Comparison of ENCODE assay signal across 10 mouse cellular contexts in the genomic region with DNA sequence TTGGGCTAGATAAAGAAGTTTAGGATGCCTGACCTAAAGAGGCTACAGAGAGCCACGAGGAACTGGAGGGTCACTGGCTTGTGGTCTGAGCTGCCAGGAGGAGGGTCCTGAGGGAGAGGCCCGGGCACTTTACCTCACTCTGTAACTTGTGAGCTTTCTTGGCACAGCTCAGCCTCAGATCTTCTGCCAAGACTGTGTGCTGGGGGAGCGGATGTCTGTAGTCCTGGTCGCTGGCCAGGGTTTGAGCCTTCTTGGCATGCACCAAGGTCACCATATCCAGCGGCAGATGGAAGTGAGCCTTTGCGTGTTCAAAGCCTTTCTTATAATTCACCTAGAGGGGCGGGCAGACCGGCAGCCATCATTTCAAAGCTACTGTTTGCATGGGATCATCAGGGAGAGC. TPM values are rescaled to one million over a fixed set of nuclear protein-coding genes. Genes with fewer than 3 reads are reported as not detected.
DNase-seq lines count a peak whose midpoint lies in the region; ATAC-seq lines count a peak whose summit lies in the region.
"Had no signal": no experiment of that assay in that cellular context is flagged by ENCODE, and none has a peak within 500 bp of the region (broad histone marks: within the 10 kb centered on the region; RNA-seq: fewer than 3 reads in every experiment).

No protein-coding gene starts in this region.

- peak; percentile 23 for DNase-seq in kidney, adult 11 months
- DNase-seq in adrenal gland, postnatal 10 days: peak; percentile 91
- DNase-seq in gastrocnemius, adult 8-10 months (ENCODE audit: low spot score in 2 of 2): peak; percentile 70 to 79
- peak; percentile 64 for DNase-seq in lung, postnatal 10 days
- DNase-seq in urinary bladder, postnatal 10 days (ENCODE audit: low spot score): no peak
- no peak for DNase-seq in liver
- DNase-seq in layer of hippocampus, adult 11-12 months (ENCODE audit: low spot score): no peak

- no peaks in the 10 kb centered on the region for H3K9me3 ChIP-seq in kidney, embryonic 14.5 days (ENCODE audit: control insufficient read depth, low read length)

- H3K4me3 ChIP-seq in kidney, embryonic 14.5 days (ENCODE audit: low read length): no peak overlapping the region

- 87% methylated on average over 8 of the region's 8 CpGs for WGBS in kidney, embryonic 14.5 days

- no peak for ATAC-seq in kidney, embryonic 14.5 days (ENCODE audit: low FRiP score, low TSS enrichment)

- no peak overlapping the region for H3K27ac ChIP-seq in kidney, embryonic 14.5 days (ENCODE audit: low read depth, low read length)
- H3K27ac ChIP-seq: kidney, postnatal 0 days had no signal

- peaks cover 3% of the 10 kb centered on the region; the same call in 1 of the 2 replicates for H3K4me1 ChIP-seq in kidney, embryonic 14.5 days (ENCODE audit: control insufficient read depth, insufficient read depth, low read length)

- no peak overlapping the region for H3K9ac ChIP-seq in kidney, embryonic 14.5 days (ENCODE audit: low read depth, low read length)

- no peaks in the 10 kb centered on the region for H3K27me3 ChIP-seq in kidney, embryonic 14.5 days (ENCODE audit: control insufficient read depth, insufficient read depth, low read length)

- H3K4me2 ChIP-seq in kidney, embryonic 14.5 days (replicated peaks; ENCODE audit: low read depth, low read length): no peak overlapping the region

- H3K36me3 ChIP-seq in kidney, embryonic 14.5 days (ENCODE audit: control insufficient read depth, insufficient read depth, low read length): no peaks in the 10 kb centered on the region

RNA-seq across cellular contexts. Expression of a gene that starts 47.8 kb away (rescaled TPM):
- 0.19 TPM in 1 of 2 replicates, not detected in the other for polyA plus RNA-seq in kidney, embryonic 14.5 days (2014; fragmentation: Nextera tagmentation; extraction: Ambion mirVana)
- total RNA-seq in adrenal gland, postnatal 10 days (2021): 10 to 100 TPM; 10.2 to 44.0 TPM
- 100 to 1,000 TPM; 779 to 919 (median 871) TPM for total RNA-seq in gastrocnemius, adult 8-10 months (2022)

RNA-seq across cellular contexts. Expression of a gene that starts 54.9 kb away (rescaled TPM):
- polyA plus RNA-seq in kidney, embryonic 14.5 days (2014; fragmentation: Nextera tagmentation; extraction: Ambion mirVana): 24.3 and 28.3 TPM in 2 replicates
- total RNA-seq in adrenal gland, postnatal 10 days (2021): 10 to 100 TPM; 16.7 to 21.5 TPM
- total RNA-seq in gastrocnemius, adult 8-10 months (2022): 1 to 10 TPM; 3.1 to 5.9 (median 4.7) TPM

RNA-seq across cellular contexts. Expression of a gene that starts 55.1 kb away (rescaled TPM):
- polyA plus RNA-seq in kidney, embryonic 14.5 days (2014; fragmentation: Nextera tagmentation; extraction: Ambion mirVana): 12.7 and 20.4 TPM in 2 replicates
- 10 to 100 TPM; 11.6 to 25.7 TPM for total RNA-seq in adrenal gland, postnatal 10 days (2021)
- under 1 TPM in 1 of 4 experiments, not detected in 3; 0.16 TPM for total RNA-seq in gastrocnemius, adult 8-10 months (2022)
- total RNA-seq: MEL had no signal

Comparison
In these comparisons a context has a peak if more than half of its experiments do, and no peak if none do; other contexts are left out.
1. DNase-seq: peak in kidney, adult 11 months (single experiment), adrenal gland, postnatal 10 days (single experiment), gastrocnemius, adult 8-10 months (2 of 2) and lung, postnatal 10 days (single experiment); none in urinary bladder, postnatal 10 days (single experiment), liver (single experiment) and layer of hippocampus, adult 11-12 months (single experiment).
2. RNA of a gene that starts 47.8 kb away (total RNA-seq): 779 to 919 TPM in gastrocnemius, adult 8-10 months; 10.2 to 44.0 TPM in adrenal gland, postnatal 10 days; every median in the first group is over 10 times any median in the second.
3. RNA of a gene that starts 55.1 kb away (total RNA-seq): 11.6 to 25.7 TPM in adrenal gland, postnatal 10 days; 0.16 TPM in gastrocnemius, adult 8-10 months; every median in the first group is over 10 times any median in the second.